In genomic region chr19:44416240-44416639, GRCm38 (mm10) we compare ENCODE assay signal across 14 mouse cellular contexts. TPM values are rescaled to one million over a fixed set of nuclear protein-coding genes. Genes with fewer than 3 reads are reported as not detected.
DNase-seq lines count a peak whose midpoint lies in the region; ATAC-seq lines count a peak whose summit lies in the region.
"Had no signal": no experiment of that assay in that cellular context is flagged by ENCODE, and none has a peak within 500 bp of the region (broad histone marks: within the 10 kb centered on the region; RNA-seq: fewer than 3 reads in every experiment).

No protein-coding gene starts in this region.

- no peak overlapping the region for H3K27ac ChIP-seq in kidney, embryonic 15.5 days
- H3K27ac ChIP-seq in hindbrain, embryonic 12.5 days, result no peak overlapping the region
- H3K27ac ChIP-seq: forebrain, embryonic 15.5 days; hindbrain, postnatal 0 days; limb, embryonic 15.5 days; midbrain, embryonic 13.5 days had no signal

- no peak overlapping the region for H3K4me2 ChIP-seq in kidney, embryonic 15.5 days
- no peak overlapping the region for H3K4me2 ChIP-seq in hindbrain, embryonic 12.5 days (replicated peaks)
- H3K4me2 ChIP-seq: forebrain, embryonic 15.5 days; limb, embryonic 15.5 days; midbrain, embryonic 13.5 days had no signal

- H3K4me3 ChIP-seq in kidney, embryonic 15.5 days (replicated peaks), result no peak overlapping the region
- H3K4me3 ChIP-seq in hindbrain, embryonic 12.5 days, result no peak overlapping the region
- H3K4me3 ChIP-seq: forebrain, embryonic 15.5 days; limb, embryonic 15.5 days; midbrain, embryonic 13.5 days had no signal

- 0 out of 2 replicates have a peak, but pooled peaks cover 2% of the 10 kb centered on the region for H3K4me1 ChIP-seq in kidney, embryonic 15.5 days
- H3K4me1 ChIP-seq in hindbrain, embryonic 12.5 days, result no peaks in the 10 kb centered on the region
- H3K4me1 ChIP-seq: forebrain, embryonic 15.5 days; midbrain, embryonic 13.5 days had no signal

- H3K9me3 ChIP-seq in kidney, embryonic 15.5 days (replicated peaks), result no peaks in the 10 kb centered on the region
- no peaks in the 10 kb centered on the region for H3K9me3 ChIP-seq in hindbrain, embryonic 12.5 days (replicated peaks)
- H3K9me3 ChIP-seq: forebrain, embryonic 15.5 days; limb, embryonic 15.5 days; midbrain, embryonic 13.5 days had no signal

- H3K27me3 ChIP-seq in kidney, embryonic 15.5 days, result peaks cover 26% of the 10 kb centered on the region
- 0 out of 2 replicates have a peak, but pooled peaks cover 3% of the 10 kb centered on the region for H3K27me3 ChIP-seq in hindbrain, embryonic 12.5 days
- H3K27me3 ChIP-seq: forebrain, embryonic 15.5 days; midbrain, embryonic 13.5 days had no signal

- no peak overlapping the region for H3K9ac ChIP-seq in kidney, embryonic 15.5 days
- no peak overlapping the region for H3K9ac ChIP-seq in hindbrain, embryonic 12.5 days
- H3K9ac ChIP-seq: forebrain, embryonic 15.5 days; limb, embryonic 15.5 days; midbrain, embryonic 13.5 days had no signal

- DNase-seq in kidney, adult 18-20 months, result peak; percentile 13
- peak; percentile 99 for DNase-seq in adipocyte (ENCODE audit: low spot score)
- peak; percentile 43 for DNase-seq in adrenal gland, postnatal 25 days
- DNase-seq in kidney, postnatal 36 days, result peak; percentile 31 to 53
- no peak for DNase-seq in heart, adult 8-10 months (ENCODE audit: low spot score)
- DNase-seq: lung, postnatal 36 days; thymus, postnatal 4 days had no signal

- ATAC-seq in kidney, embryonic 15.5 days (replicated peaks; ENCODE audit: low FRiP score), result no peak
- ATAC-seq in hindbrain, embryonic 12.5 days (ENCODE audit: low FRiP score), result no peak
- ATAC-seq: forebrain, embryonic 15.5 days; hindbrain, postnatal 0 days; midbrain, embryonic 13.5 days; Patski had no signal

- no peaks in the 10 kb centered on the region for H3K36me3 ChIP-seq in kidney, embryonic 15.5 days
- no peaks in the 10 kb centered on the region for H3K36me3 ChIP-seq in hindbrain, embryonic 12.5 days
- H3K36me3 ChIP-seq: forebrain, embryonic 15.5 days; limb, embryonic 15.5 days; midbrain, embryonic 13.5 days had no signal

- WGBS in kidney, embryonic 15.5 days, result 87% methylated on average over 5 of the region's 5 CpGs
- 81% methylated on average over 5 of the region's 5 CpGs for WGBS in hindbrain, embryonic 12.5 days

RNA-seq across cellular contexts. Expression of gene Scd1, which starts 8.6 kb away (rescaled TPM):
- polyA plus RNA-seq in kidney, embryonic 15.5 days (2015; fragmentation: Nextera tagmentation; extraction: Ambion mirVana), result 4.1 and 5.2 TPM in 2 replicates
- total RNA-seq in adrenal gland, postnatal 25 days (2021), result 1,091 and 1,950 TPM in 2 replicates
- polyA plus RNA-seq in hindbrain, embryonic 12.5 days (2016; fragmentation: Nextera tagmentation; extraction: Ambion mirVana), result 7.8 and 10.0 TPM in 2 replicates
- total RNA-seq in heart, adult 8-10 months (2022), result 10 to 100 TPM; 14.9 to 24.2 (median 20.9) TPM

Comparison
In these comparisons a context has a peak if more than half of its experiments do, and no peak if none do; other contexts are left out.
1. RNA of gene Scd1, which starts 8.6 kb away (total RNA-seq): 1,091 to 1,950 TPM in adrenal gland, postnatal 25 days; 14.9 to 24.2 TPM in heart, adult 8-10 months; every median in the first group is over 10 times any median in the second.